Comparison of ENCODE assay signal across 8 mouse cellular contexts in genomic region chr5:145190875-145191798, GRCm38 (mm10). TPM values are rescaled to one million over a fixed set of nuclear protein-coding genes. Genes with fewer than 3 reads are reported as not detected.
DNase-seq lines count a peak whose midpoint lies in the region; ATAC-seq and TF ChIP-seq lines count a peak whose summit lies in the region.

No protein-coding gene starts in this region.

- TF ChIP-seq CTCF in kidney, postnatal 0 days (IDR thresholded peaks at IDR 0.05; ENCODE audit: low read depth) = no peak
- no peak for TF ChIP-seq CTCF in liver, adult 2 months (IDR thresholded peaks at IDR 0.05; ENCODE audit: low read depth, low read length)

- H3K79me2 ChIP-seq in liver, adult 2 months (ENCODE audit: control insufficient read depth, insufficient read depth, low read length) = peaks cover 26% of the 10 kb centered on the region; the same call in 1 of the 2 replicates

- H3K9ac ChIP-seq in heart, embryonic 12.5 days = peak overlapping the region; percentile 88
- H3K9ac ChIP-seq in kidney, postnatal 0 days (ENCODE audit: low read depth, low read length) = peak overlapping the region; percentile 86
- H3K9ac ChIP-seq in liver, adult 2 months (ENCODE audit: low read depth, low read length) = peak overlapping the region; percentile 80

- peak overlapping the region; percentile 83 for H3K4me3 ChIP-seq in erythroblast, embryonic 14.5 days (replicated peaks)
- peak overlapping the region; percentile 85 for H3K4me3 ChIP-seq in heart, embryonic 12.5 days
- peak overlapping the region; percentile 57 for H3K4me3 ChIP-seq in kidney, postnatal 0 days (replicated peaks; ENCODE audit: low read depth, low read length)
- H3K4me3 ChIP-seq in liver, adult 2 months (ENCODE audit: insufficient read depth, low read depth, low read length) = peak overlapping the region; percentile 72

- DNase-seq in CD4-positive, CD25-positive, alpha-beta regulatory T cell, adult 2 months (ENCODE audit: low read depth, low spot score) = peak; percentile 90
- DNase-seq in brain, embryonic 18.5 days (ENCODE audit: low read depth, low spot score) = peak; percentile 80
- peak; percentile 95 for DNase-seq in kidney, postnatal 0 days (ENCODE audit: low spot score)
- DNase-seq in liver, adult 2 months (ENCODE audit: extremely low read depth, low read depth, low spot score) = peak; percentile 89
- peak; percentile 90 to 91 for DNase-seq in spleen, postnatal 36 days (ENCODE audit: low spot score in 2 of 2)

- H3K27me3 ChIP-seq in erythroblast, embryonic 14.5 days (ENCODE audit: control insufficient read depth) = no peaks in the 10 kb centered on the region
- H3K27me3 ChIP-seq in heart, embryonic 12.5 days (replicated peaks) = no peaks in the 10 kb centered on the region
- no peaks in the 10 kb centered on the region for H3K27me3 ChIP-seq in kidney, postnatal 0 days (ENCODE audit: insufficient read depth, low read length)
- H3K27me3 ChIP-seq in liver, adult 2 months (ENCODE audit: control insufficient read depth, insufficient read depth, low read length) = no peaks in the 10 kb centered on the region

- peak overlapping the region; percentile 95 for H3K27ac ChIP-seq in heart, embryonic 12.5 days (ENCODE audit: poor library complexity, severe bottlenecking)
- H3K27ac ChIP-seq in kidney, postnatal 0 days = peak overlapping the region; percentile 91
- H3K27ac ChIP-seq in liver, adult 2 months (replicated peaks; ENCODE audit: insufficient read depth, low read depth, low read length) = peak overlapping the region; percentile 94

- WGBS in heart, embryonic 12.5 days = under 1% methylated on average over 41 of the region's 41 CpGs
- WGBS in kidney, postnatal 0 days = under 1% methylated on average over 41 of the region's 41 CpGs
- WGBS in liver, adult 2 months = under 1% methylated on average over 41 of the region's 41 CpGs

- peaks cover 35% of the 10 kb centered on the region for H3K4me1 ChIP-seq in erythroblast, embryonic 14.5 days (ENCODE audit: control insufficient read depth)
- peaks cover 19% of the 10 kb centered on the region for H3K4me1 ChIP-seq in heart, embryonic 12.5 days (replicated peaks)
- peaks cover 10% of the 10 kb centered on the region; the same call in 1 of the 2 replicates for H3K4me1 ChIP-seq in kidney, postnatal 0 days (replicated peaks; ENCODE audit: insufficient read depth, low read length)
- H3K4me1 ChIP-seq in liver, adult 2 months (ENCODE audit: control insufficient read depth, insufficient read depth, low read length) = peaks cover 24% of the 10 kb centered on the region

- no peaks in the 10 kb centered on the region for H3K9me3 ChIP-seq in erythroblast, embryonic 14.5 days (ENCODE audit: control insufficient read depth, low read length)
- H3K9me3 ChIP-seq in heart, embryonic 12.5 days (replicated peaks) = no peaks in the 10 kb centered on the region
- no peaks in the 10 kb centered on the region for H3K9me3 ChIP-seq in kidney, postnatal 0 days (replicated peaks; ENCODE audit: low read length)

- H3K4me2 ChIP-seq in heart, embryonic 12.5 days = peak overlapping the region; percentile 90
- peak overlapping the region; percentile 69 for H3K4me2 ChIP-seq in kidney, postnatal 0 days (ENCODE audit: low read length)

- ATAC-seq in heart, embryonic 12.5 days (ENCODE audit: insufficient number of reproducible peaks, low FRiP score) = peak; percentile 92
- peak; percentile 89 for ATAC-seq in kidney, postnatal 0 days (replicated peaks; ENCODE audit: low FRiP score, low read depth)
- ATAC-seq in monocyte, adult 5-6 weeks (replicated peaks; ENCODE audit: insufficient number of reproducible peaks, low FRiP score, low TSS enrichment, poor library complexity, severe bottlenecking) = peak; percentile 97

- TF ChIP-seq POLR2A in liver, adult 2 months (IDR thresholded peaks at IDR 0.05; ENCODE audit: extremely low read depth, insufficient read depth, low read length) = peak; percentile 65; the same call in 1 of the 2 replicates

- H3K36me3 ChIP-seq in erythroblast, embryonic 14.5 days (ENCODE audit: control insufficient read depth) = peaks cover 68% of the 10 kb centered on the region
- H3K36me3 ChIP-seq in heart, embryonic 12.5 days = peaks cover 54% of the 10 kb centered on the region
- peaks cover 20% of the 10 kb centered on the region for H3K36me3 ChIP-seq in kidney, postnatal 0 days (ENCODE audit: insufficient read depth, low read length)
- H3K36me3 ChIP-seq in liver, adult 2 months (ENCODE audit: control insufficient read depth, insufficient read depth, low read length) = peaks cover 22% of the 10 kb centered on the region

RNA-seq across cellular contexts. Expression of gene Atp5j2, which starts 0.7 kb away (rescaled TPM):
- 8.3 and 21.1 TPM in 2 replicates for polyA plus RNA-seq in erythroblast, embryonic 14.5 days (2012)
- 997 and 1,021 TPM in 2 replicates for polyA plus RNA-seq in heart, embryonic 12.5 days (2016; fragmentation: Nextera tagmentation; extraction: Ambion mirVana)
- polyA plus RNA-seq in kidney, postnatal 0 days (2015; fragmentation: Nextera tagmentation; extraction: Ambion mirVana) = 678 and 711 TPM in 2 replicates
- 331 and 332 TPM in 2 replicates for total RNA-seq in liver, adult 2 months (2014; rRNA removed)
- polyA plus RNA-seq in liver, adult 2 months (2012; rRNA removed) = 171 and 187 TPM in 2 replicates
- total RNA-seq in monocyte, adult 5-6 weeks (2017) = 94.3 to 131 TPM (median 97.4 TPM) in 3 replicates

RNA-seq across cellular contexts. Expression of gene Zkscan14, which starts 10.5 kb away (rescaled TPM):
- polyA plus RNA-seq in erythroblast, embryonic 14.5 days (2012) = 1.3 and 2.0 TPM in 2 replicates
- 6.5 and 6.6 TPM in 2 replicates for polyA plus RNA-seq in heart, embryonic 12.5 days (2016; fragmentation: Nextera tagmentation; extraction: Ambion mirVana)
- 10.1 and 11.5 TPM in 2 replicates for polyA plus RNA-seq in kidney, postnatal 0 days (2015; fragmentation: Nextera tagmentation; extraction: Ambion mirVana)
- total RNA-seq in liver, adult 2 months (2014; rRNA removed) = 6.8 and 8.5 TPM in 2 replicates
- polyA plus RNA-seq in liver, adult 2 months (2012; rRNA removed) = 1.8 and 2.1 TPM in 2 replicates
- 44.2 to 69.7 TPM (median 65.2 TPM) in 3 replicates for total RNA-seq in monocyte, adult 5-6 weeks (2017)

RNA-seq across cellular contexts. Expression of gene Zkscan5, which starts 13.2 kb away (rescaled TPM):
- polyA plus RNA-seq in erythroblast, embryonic 14.5 days (2012) = 0.13 and 0.15 TPM in 2 replicates
- 10.7 and 11.5 TPM in 2 replicates for polyA plus RNA-seq in heart, embryonic 12.5 days (2016; fragmentation: Nextera tagmentation; extraction: Ambion mirVana)
- 10.4 and 10.8 TPM in 2 replicates for polyA plus RNA-seq in kidney, postnatal 0 days (2015; fragmentation: Nextera tagmentation; extraction: Ambion mirVana)
- 7.6 and 7.8 TPM in 2 replicates for total RNA-seq in liver, adult 2 months (2014; rRNA removed)
- 4.8 and 4.9 TPM in 2 replicates for polyA plus RNA-seq in liver, adult 2 months (2012; rRNA removed)
- total RNA-seq in monocyte, adult 5-6 weeks (2017) = 6.5 to 10.6 TPM (median 9.0 TPM) in 3 replicates

RNA-seq across cellular contexts. Expression of gene Cpsf4, which starts 24.1 kb away (rescaled TPM):
- 7.8 and 8.9 TPM in 2 replicates for polyA plus RNA-seq in erythroblast, embryonic 14.5 days (2012)
- 31.4 and 31.9 TPM in 2 replicates for polyA plus RNA-seq in heart, embryonic 12.5 days (2016; fragmentation: Nextera tagmentation; extraction: Ambion mirVana)
- polyA plus RNA-seq in kidney, postnatal 0 days (2015; fragmentation: Nextera tagmentation; extraction: Ambion mirVana) = 35.5 and 38.5 TPM in 2 replicates
- 16.4 TPM in 2 replicates for total RNA-seq in liver, adult 2 months (2014; rRNA removed)
- polyA plus RNA-seq in liver, adult 2 months (2012; rRNA removed) = 16.8 and 20.2 TPM in 2 replicates
- total RNA-seq in monocyte, adult 5-6 weeks (2017) = 24.9 to 38.9 TPM (median 31.3 TPM) in 3 replicates

RNA-seq across cellular contexts. Expression of gene Ptcd1, which starts 24.2 kb away (rescaled TPM):
- polyA plus RNA-seq in erythroblast, embryonic 14.5 days (2012) = 1.1 and 1.3 TPM in 2 replicates
- 13.1 and 14.1 TPM in 2 replicates for polyA plus RNA-seq in heart, embryonic 12.5 days (2016; fragmentation: Nextera tagmentation; extraction: Ambion mirVana)
- 14.7 and 15.2 TPM in 2 replicates for polyA plus RNA-seq in kidney, postnatal 0 days (2015; fragmentation: Nextera tagmentation; extraction: Ambion mirVana)
- 7.2 and 8.3 TPM in 2 replicates for total RNA-seq in liver, adult 2 months (2014; rRNA removed)
- 7.5 and 7.6 TPM in 2 replicates for polyA plus RNA-seq in liver, adult 2 months (2012; rRNA removed)
- 14.4 to 20.3 TPM (median 16.1 TPM) in 3 replicates for total RNA-seq in monocyte, adult 5-6 weeks (2017)

Comparison
In these comparisons a context has a peak if more than half of its experiments do, and no peak if none do; other contexts are left out.
1. Peak in every context shown above with its lines: DNase-seq, ATAC-seq, H3K4me3 ChIP-seq and H3K27ac ChIP-seq.